Mouse (Mus musculus) MEL (cell line): ENCODE data around the gene Mrpl49. TPM values are rescaled to one million over a fixed set of nuclear protein-coding genes. Genes with fewer than 3 reads are reported as not detected.

Source experiments
- DNase-seq: peaks from one replicate; pipeline ENCODE4 v3.0.0; 2011; ENCODE audit warnings: low read depth, low spot score
- H3K27ac ChIP-seq: 2 replicates; pipeline ENCODE4 v1.5.1; 2012; ENCODE audit warnings: low read depth, mild to moderate bottlenecking, control low read depth, low read length, moderate library complexity; ENCODE audit not compliant: control insufficient read depth
- H3K27me3 ChIP-seq, 2 experiments: fragments of 150-350 bp in 1 of 2; sonication (generic) in 1 of 2; 2 replicates each; pipeline ENCODE4 v1.6.1; 2012; ENCODE audit warnings: low read length in 2 of 2, mild to moderate bottlenecking in 2 of 2, improper control_type of control experiment in 1 of 2, moderate library complexity in 1 of 2; ENCODE audit not compliant: insufficient read depth in 2 of 2, control insufficient read depth in 1 of 2
- H3K36me3 ChIP-seq, 2 experiments: 2 replicates each; pipeline ENCODE4 v1.6.1; 2012 to 2014; ENCODE audit warnings: low read length in 2 of 2, improper control_type of control experiment in 1 of 2, inconsistent platforms in 1 of 2, mild to moderate bottlenecking in 1 of 2; ENCODE audit not compliant: insufficient read depth in 2 of 2, control insufficient read depth in 1 of 2
- H3K4me1 ChIP-seq, 2 experiments: fragments of 150-350 bp in 1 of 2; sonication (generic) in 1 of 2; 2 replicates each; pipeline ENCODE4 v1.6.1; 2012; ENCODE audit warnings: low read length in 2 of 2, improper control_type of control experiment in 1 of 2, mild to moderate bottlenecking in 1 of 2; ENCODE audit not compliant: insufficient read depth in 2 of 2, control insufficient read depth in 1 of 2
- H3K4me3 ChIP-seq, 2 experiments: fragments of 150-350 bp in 1 of 2; sonication (generic) in 1 of 2; 2 replicates each; pipeline ENCODE4 v1.5.1; 2012; ENCODE audit warnings: low read depth in 2 of 2, low read length in 2 of 2, mild to moderate bottlenecking in 2 of 2, moderate library complexity in 2 of 2, control low read depth in 1 of 2, improper control_type of control experiment in 1 of 2; ENCODE audit not compliant: control insufficient read depth in 1 of 2, insufficient read depth in 1 of 2
- H3K79me2 ChIP-seq: 2 replicates; pipeline ENCODE4 v1.6.1; 2012; ENCODE audit warnings: mild to moderate bottlenecking, low read length, moderate library complexity; ENCODE audit not compliant: control insufficient read depth, poor library complexity, insufficient read depth
- H3K9ac ChIP-seq: 2 replicates; pipeline ENCODE4 v1.6.1; 2012; ENCODE audit warnings: low read depth, mild to moderate bottlenecking, control low read depth, low read length, moderate library complexity; ENCODE audit not compliant: control insufficient read depth, poor library complexity, severe bottlenecking
- H3K9me3 ChIP-seq: fragments of 150-350 bp; sonication (generic); replicated peaks from 2 replicates; pipeline ENCODE4 v1.6.1; 2012; ENCODE audit warnings: mild to moderate bottlenecking, low read length, improper control_type of control experiment, moderate library complexity; ENCODE audit not compliant: insufficient read depth
- BHLHE40 ChIP-seq: IDR thresholded peaks from 2 replicates; pipeline ENCODE4 v1.6.1; 2012; ENCODE audit warnings: low read depth, mild to moderate bottlenecking, inconsistent platforms, low read length, improper control_type of control experiment, borderline replicate concordance
- ELF1 ChIP-seq: IDR thresholded peaks from 2 replicates; pipeline ENCODE4 v1.6.1; 2014; ENCODE audit warnings: low read depth, mild to moderate bottlenecking, inconsistent platforms, low read length, improper control_type of control experiment, moderate library complexity
- JUND ChIP-seq: IDR thresholded peaks from 2 replicates; pipeline ENCODE4 v1.6.1; 2011; ENCODE audit warnings: low read depth, mild to moderate bottlenecking, improper control_type of control experiment, low read length
- KAT2A ChIP-seq: conservative IDR thresholded peaks from 2 replicates; pipeline ENCODE4 v1.6.1; 2012; ENCODE audit warnings: low read depth, low read length, improper control_type of control experiment, inconsistent platforms
- MAX ChIP-seq: IDR thresholded peaks from 2 replicates; pipeline ENCODE4 v1.6.1; 2011; ENCODE audit warnings: low read length, improper control_type of control experiment
- MAZ ChIP-seq: IDR thresholded peaks from 2 replicates; pipeline ENCODE4 v1.6.1; 2012; ENCODE audit warnings: low read depth, mild to moderate bottlenecking, inconsistent platforms, low read length, improper control_type of control experiment
- MXI1 ChIP-seq: IDR thresholded peaks from 2 replicates; pipeline ENCODE4 v1.6.1; 2011; ENCODE audit warnings: mild to moderate bottlenecking, low read depth, low read length, improper control_type of control experiment
- NRF1 ChIP-seq: IDR thresholded peaks from 2 replicates; pipeline ENCODE4 v1.6.1; 2014; ENCODE audit warnings: low read depth, mild to moderate bottlenecking, inconsistent platforms, low read length, improper control_type of control experiment, moderate library complexity; ENCODE audit not compliant: poor library complexity, insufficient read depth, severe bottlenecking
- POLR2A ChIP-seq, 2 experiments: IDR thresholded peaks; 2 replicates each; pipeline ENCODE4 v1.6.1; 2011 to 2012; ENCODE audit warnings: low read length in 2 of 2, mild to moderate bottlenecking in 2 of 2, control low read depth in 1 of 2, improper control_type of control experiment in 1 of 2, low read depth in 1 of 2, moderate library complexity in 1 of 2; ENCODE audit not compliant: control insufficient read depth in 1 of 2, insufficient read depth in 1 of 2, poor library complexity in 1 of 2
- POLR2AphosphoS5 ChIP-seq: IDR thresholded peaks from 2 replicates; pipeline ENCODE4 v1.6.1; 2012; ENCODE audit warnings: low read depth, borderline replicate concordance, mild to moderate bottlenecking, inconsistent platforms, low read length, moderate library complexity, mixed read lengths
- SIN3A ChIP-seq: IDR thresholded peaks from 2 replicates; pipeline ENCODE4 v1.6.1; 2012; ENCODE audit warnings: low read length, improper control_type of control experiment, inconsistent platforms
- TCF12 ChIP-seq: IDR thresholded peaks from 2 replicates; pipeline ENCODE4 v1.6.1; 2014; ENCODE audit warnings: low read depth, mild to moderate bottlenecking, inconsistent platforms, low read length, improper control_type of control experiment, moderate library complexity
- ZC3H11A ChIP-seq: IDR thresholded peaks from 2 replicates; pipeline ENCODE4 v1.6.1; 2012; ENCODE audit warnings: low read depth, mild to moderate bottlenecking, inconsistent platforms, low read length, improper control_type of control experiment
- ZNF384 ChIP-seq: IDR thresholded peaks from 2 replicates; pipeline ENCODE4 v1.6.1; 2012; ENCODE audit warnings: low read depth, mild to moderate bottlenecking, inconsistent platforms, low read length, improper control_type of control experiment
- polyA plus RNA-seq, 2 experiments: library from polyadenylated mRNA; stranded (reverse) in 1 of 2; unstranded in 1 of 2; fragments of >175 nt in 1 of 2; fragments of >200 nt in 1 of 2; gene quantifications; 2 replicates each; pipeline versions ENCODE4 v1.2.1 to v1.2.4; 2012; ENCODE audit warnings: low replicate concordance in 2 of 2, low read depth in 1 of 2; ENCODE audit not compliant: insufficient read length in 2 of 2, insufficient read depth in 1 of 2, missing spikeins in 1 of 2
- total RNA-seq: library from RNA; depleted of rRNA; stranded (reverse); fragments of 300-350 nt; gene quantifications from 2 replicates; pipeline ENCODE4 v1.2.3, GENCODE M21; 2012

Mrpl49 gene
- total and polyA plus RNA-seq, 3 experiments: 81.6 to 98.7 TPM; not detected in 1

GRCm38 (mm10) chr19:6070571-6071250 lies 13.1 kb upstream of the Mrpl49 start:
- H3K27me3 ChIP-seq: no peaks in the 10 kb centered on the region
- peaks cover 0 to 8% of the 10 kb centered on the region in 2 experiments; a peak in 3 of 4 replicates for H3K4me1 ChIP-seq
- TF ChIP-seq MAZ: no peak
- no peak for TF ChIP-seq POLR2AphosphoS5
- TF ChIP-seq BHLHE40: no peak
- TF ChIP-seq MAX: no peak
- TF ChIP-seq MXI1: no peak
- no peak for TF ChIP-seq SIN3A
- TF ChIP-seq NRF1: no peak
- no peak for TF ChIP-seq ZC3H11A
- no peak for TF ChIP-seq POLR2A (IDR thresholded peaks at IDR 0.05; ENCODE audit: control insufficient read depth in 1 of 2, insufficient read depth in 1 of 2, low read depth in 1 of 2, low read length in 2 of 2, poor library complexity in 1 of 2)
- no peak for TF ChIP-seq ELF1
- DNase-seq: no peak
- H3K9ac ChIP-seq: no peak overlapping the region
- H3K79me2 ChIP-seq: peaks cover 2% of the 10 kb centered on the region; the same call in 1 of the 2 replicates
- no peaks in the 10 kb centered on the region for H3K36me3 ChIP-seq
- no peaks in the 10 kb centered on the region for H3K9me3 ChIP-seq
- no peak overlapping the region for H3K4me3 ChIP-seq
- H3K27ac ChIP-seq: no peak overlapping the region

GRCm38 (mm10) chr19:6069851-6070250 lies 12.3 kb upstream of the Mrpl49 start:
- no peak overlapping the region for H3K4me3 ChIP-seq
- no peaks in the 10 kb centered on the region for H3K27me3 ChIP-seq
- DNase-seq: no peak
- no peak overlapping the region for H3K27ac ChIP-seq
- H3K9me3 ChIP-seq: no peaks in the 10 kb centered on the region
- no peaks in the 10 kb centered on the region for H3K79me2 ChIP-seq
- H3K36me3 ChIP-seq: no peaks in the 10 kb centered on the region
- H3K9ac ChIP-seq: no peak overlapping the region
- peaks cover 0 to 8% of the 10 kb centered on the region in 2 experiments; a peak in 3 of 4 replicates for H3K4me1 ChIP-seq
- no peak for TF ChIP-seq KAT2A
- TF ChIP-seq ZNF384: no peak

GRCm38 (mm10) chr19:6068951-6069350 lies 11.4 kb upstream of the Mrpl49 start:
- no peak for TF ChIP-seq JUND
- no peak for TF ChIP-seq TCF12
- peaks cover 0 to 8% of the 10 kb centered on the region in 2 experiments; a peak in 3 of 4 replicates for H3K4me1 ChIP-seq
- H3K79me2 ChIP-seq: no peaks in the 10 kb centered on the region
- H3K9me3 ChIP-seq: no peaks in the 10 kb centered on the region
- no peak overlapping the region for H3K27ac ChIP-seq
- H3K27me3 ChIP-seq: no peaks in the 10 kb centered on the region
- no peak overlapping the region for H3K4me3 ChIP-seq
- no peaks in the 10 kb centered on the region for H3K36me3 ChIP-seq
- no peak overlapping the region for H3K9ac ChIP-seq
- DNase-seq: peak; percentile 37
